Mouse (Mus musculus): ENCODE results near the gene Pde4d.

Pde4d gene

DNA sequence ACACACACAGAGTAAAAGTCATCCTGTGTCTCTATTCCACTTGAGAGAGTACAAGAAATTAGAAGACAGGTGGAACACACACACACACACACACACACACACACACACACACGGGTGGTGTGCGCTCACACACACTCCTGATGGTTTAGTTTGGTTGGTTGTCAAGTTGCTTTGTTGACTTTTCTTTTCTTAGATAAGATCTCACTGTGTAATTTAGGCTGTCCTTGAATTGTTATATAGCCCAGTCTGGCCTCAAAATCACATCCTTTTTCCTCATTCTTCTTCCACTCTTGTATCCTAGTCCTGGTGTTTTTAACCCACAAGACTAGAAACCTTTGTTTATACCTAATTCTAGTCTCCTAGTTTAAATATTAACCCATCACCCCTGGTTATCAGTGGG is 1244.0 kb downstream of the Pde4d start:
- no peak for DNase-seq (ENCODE audit: low read depth)

DNA sequence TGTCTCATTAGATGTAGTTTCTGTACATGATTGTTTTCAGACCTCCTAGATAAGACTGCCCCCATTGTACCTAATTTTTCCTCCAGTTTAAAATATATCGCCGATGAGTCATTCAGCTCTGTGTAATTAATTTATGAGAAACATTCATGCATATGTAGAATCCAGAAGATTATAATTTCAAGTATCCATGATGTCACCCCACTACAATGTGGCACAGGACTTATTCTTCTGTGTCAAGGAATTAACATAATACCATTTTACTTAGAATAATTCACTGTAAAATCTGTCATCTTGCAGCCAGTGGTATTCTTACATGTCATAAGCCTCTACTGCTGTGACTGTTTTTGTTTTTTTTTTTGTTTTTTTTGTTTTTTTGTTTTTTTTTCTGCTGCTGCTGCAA is 1244.5 kb downstream of the Pde4d start:
- DNase-seq (ENCODE audit: low read depth), result no peak

DNA sequence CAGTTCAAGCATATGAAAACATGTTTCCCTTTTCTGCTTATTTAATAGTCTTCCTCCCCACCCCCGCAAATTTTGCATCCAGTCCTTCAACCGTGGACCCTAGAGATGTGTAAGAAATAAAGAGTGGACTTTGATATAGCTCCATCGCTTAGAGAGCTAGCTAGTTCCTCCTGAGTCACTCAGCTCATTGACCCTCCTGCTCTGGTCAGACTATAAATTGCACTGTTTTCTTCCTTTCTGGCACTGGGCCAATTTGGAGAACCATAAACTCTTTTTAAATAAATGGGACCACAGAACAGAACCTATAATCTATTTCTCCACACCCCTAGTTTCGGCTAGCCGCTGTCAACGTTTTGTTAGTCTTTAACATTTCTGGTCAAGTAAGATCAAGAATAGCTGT is 1245.3 kb downstream of the Pde4d start:
- no peak for DNase-seq (ENCODE audit: low read depth)

DNA sequence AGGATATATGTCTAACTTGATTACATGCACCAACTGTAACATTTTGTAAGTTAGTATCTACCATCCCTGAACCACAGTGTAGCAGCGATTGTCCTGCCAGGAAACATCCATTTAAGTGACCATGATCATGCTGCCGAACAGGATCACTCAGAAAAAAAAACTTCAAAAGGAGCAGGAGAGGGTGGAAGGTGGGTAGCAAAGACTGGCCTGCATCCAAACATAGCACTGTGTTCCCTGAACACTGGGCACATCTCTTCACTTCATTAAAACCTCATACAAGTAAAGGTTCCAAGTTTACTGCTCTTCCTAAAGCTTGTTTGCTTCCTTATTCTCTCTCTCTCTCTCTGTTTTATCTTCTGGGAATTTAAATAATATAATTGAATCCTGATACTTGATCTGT is 1256.4 kb downstream of the Pde4d start:
- DNase-seq (ENCODE audit: low read depth), result no peak

- no peak for DNase-seq (ENCODE audit: low read depth)
These were observed 1256.8 kb downstream of the Pde4d start for GRCm38 (mm10) chr13:109706579-109706978.

GRCm38 (mm10) chr13:109707154-109707553 is 1257.4 kb downstream of the Pde4d start:
- no peak for DNase-seq (ENCODE audit: low read depth)

- no peak for DNase-seq (ENCODE audit: low read depth)
These were observed 1258.6 kb downstream of the Pde4d start for GRCm38 (mm10) chr13:109708326-109708725.

- no peak for DNase-seq (ENCODE audit: low read depth)
These were observed 1264.8 kb downstream of the Pde4d start for GRCm38 (mm10) chr13:109714581-109714980.

DNA sequence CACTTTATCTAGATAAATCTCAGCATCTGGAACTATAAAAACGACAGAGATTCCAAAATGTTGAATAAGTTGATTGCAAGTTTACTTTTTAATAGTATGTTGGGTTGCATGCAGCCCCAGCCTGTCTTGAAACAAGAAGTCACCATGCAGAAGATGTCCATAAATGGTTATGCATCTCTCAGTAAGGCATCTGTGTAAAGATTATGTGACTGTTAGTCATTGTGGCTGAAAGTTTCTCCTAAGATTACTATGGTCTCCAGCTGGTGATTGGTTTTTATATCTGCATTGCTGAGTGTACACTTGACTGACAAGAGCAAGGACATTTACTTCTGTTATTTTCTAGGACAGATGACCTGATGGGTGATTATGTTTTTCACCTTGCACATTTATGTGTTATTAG is 1265.6 kb downstream of the Pde4d start:
- peak; percentile 46 for DNase-seq (ENCODE audit: low read depth)

GRCm38 (mm10) chr13:109720127-109720713 is 1270.5 kb downstream of the Pde4d start:
- DNase-seq (ENCODE audit: low read depth), result peak; percentile 37

DNA sequence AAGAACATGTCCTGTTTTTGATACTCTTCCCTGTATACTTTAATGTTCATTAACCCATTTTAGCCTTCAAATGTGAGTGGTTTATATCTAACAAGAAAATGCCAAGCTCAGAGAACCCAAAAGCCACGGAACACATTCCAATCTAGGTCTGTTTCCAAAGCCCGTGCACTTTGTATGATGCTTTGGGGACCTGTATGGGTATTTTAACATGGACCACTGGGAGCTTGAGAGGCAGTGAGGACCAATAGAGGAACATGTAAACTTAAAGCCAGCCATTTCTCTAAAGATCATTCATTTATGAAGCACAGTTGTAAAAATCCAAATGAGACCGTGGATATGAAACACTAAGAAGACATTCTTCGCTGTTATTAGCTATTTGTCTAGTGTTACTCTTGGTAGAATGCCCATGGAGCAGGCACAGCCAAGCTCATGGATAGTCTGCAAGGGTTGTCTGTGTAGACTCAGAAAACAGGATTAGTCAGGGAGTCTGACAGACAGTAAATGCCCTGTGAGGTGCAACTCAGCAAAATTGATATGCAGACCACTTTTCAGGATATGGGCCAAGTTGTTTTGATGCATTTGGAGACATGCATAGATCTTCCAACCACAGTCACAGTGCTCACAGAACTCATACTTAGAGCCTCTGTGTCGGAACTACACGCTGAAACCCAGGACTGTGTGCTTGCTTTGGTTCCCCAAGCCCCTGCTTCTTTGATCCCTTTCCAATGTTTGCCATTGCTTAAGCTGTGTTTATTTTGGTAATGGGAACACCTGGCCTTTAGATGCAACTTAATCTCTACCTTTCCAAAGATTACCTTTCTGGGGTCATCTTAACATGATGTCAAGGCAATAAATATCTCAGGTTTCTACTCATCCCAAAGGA is 1272.7 kb downstream of the Pde4d start:
- peak; percentile 27 for DNase-seq (ENCODE audit: low read depth)

- no peak for DNase-seq (ENCODE audit: low read depth)
These were observed 1277.6 kb downstream of the Pde4d start for GRCm38 (mm10) chr13:109727346-109727745.

DNA sequence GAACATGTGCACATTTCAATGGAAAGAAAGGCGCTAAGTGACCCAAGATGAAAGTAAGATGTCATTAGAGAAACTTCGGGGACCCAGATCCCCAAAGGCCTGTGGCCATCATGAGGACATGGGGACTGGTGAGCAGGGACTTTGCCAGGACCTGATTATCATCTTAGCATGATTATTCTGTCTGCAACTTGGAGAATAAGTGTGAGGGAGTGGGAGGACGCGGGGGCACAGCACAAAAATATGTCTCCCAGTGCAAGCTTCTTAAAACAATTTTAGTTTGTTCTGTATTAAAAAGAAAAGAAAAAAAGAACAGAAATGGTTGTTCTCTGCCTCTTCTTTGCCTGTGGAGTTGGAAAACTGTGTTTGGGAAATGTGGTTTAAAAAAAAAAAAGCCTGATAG is 1279.9 kb downstream of the Pde4d start:
- DNase-seq (ENCODE audit: low read depth), result no peak

DNA sequence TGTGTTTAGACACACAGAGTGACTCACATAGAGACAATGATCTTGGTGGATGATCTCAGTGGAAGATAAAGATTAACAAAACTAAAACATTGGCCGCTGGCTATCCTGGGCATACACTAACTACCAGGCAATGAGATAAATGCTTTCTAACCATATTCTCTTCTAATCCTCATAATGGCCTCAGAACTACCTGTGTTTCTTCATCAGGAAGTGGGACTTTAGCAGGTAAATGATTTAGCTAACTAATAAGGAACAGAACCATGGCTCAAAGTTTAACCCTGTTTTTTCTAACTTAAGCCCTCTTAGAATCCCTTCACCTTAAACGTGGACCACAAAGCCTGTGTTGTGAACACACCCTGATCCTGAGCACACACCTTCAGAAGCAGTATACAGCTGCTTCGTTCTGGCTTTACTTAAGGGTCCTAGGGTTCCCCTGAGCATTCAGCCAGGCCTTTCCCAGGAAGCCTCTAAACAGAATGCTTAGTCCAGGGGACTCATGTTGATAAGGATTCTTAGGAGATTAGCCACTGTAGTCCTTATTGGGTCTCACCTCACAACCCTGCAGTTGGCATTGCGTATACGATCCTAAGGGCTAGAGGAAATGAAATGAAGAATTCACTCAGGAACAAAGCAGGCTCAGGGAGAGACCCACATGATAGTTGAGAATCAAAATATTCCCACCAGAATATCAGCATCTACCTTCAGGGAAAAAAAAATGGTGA is 1283.1 kb downstream of the Pde4d start:
- DNase-seq (ENCODE audit: low read depth), result no peak

- peak; percentile 76 for DNase-seq (ENCODE audit: low read depth)
These were observed 1286.7 kb downstream of the Pde4d start for GRCm38 (mm10) chr13:109736290-109737078.

GRCm38 (mm10) chr13:109746492-109746891 is 1296.7 kb downstream of the Pde4d start:
- DNase-seq (ENCODE audit: low read depth), result no peak

GRCm38 (mm10) chr13:109752236-109752863 is 1302.6 kb downstream of the Pde4d start:
- peak; percentile 67 for DNase-seq (ENCODE audit: low read depth)

DNA sequence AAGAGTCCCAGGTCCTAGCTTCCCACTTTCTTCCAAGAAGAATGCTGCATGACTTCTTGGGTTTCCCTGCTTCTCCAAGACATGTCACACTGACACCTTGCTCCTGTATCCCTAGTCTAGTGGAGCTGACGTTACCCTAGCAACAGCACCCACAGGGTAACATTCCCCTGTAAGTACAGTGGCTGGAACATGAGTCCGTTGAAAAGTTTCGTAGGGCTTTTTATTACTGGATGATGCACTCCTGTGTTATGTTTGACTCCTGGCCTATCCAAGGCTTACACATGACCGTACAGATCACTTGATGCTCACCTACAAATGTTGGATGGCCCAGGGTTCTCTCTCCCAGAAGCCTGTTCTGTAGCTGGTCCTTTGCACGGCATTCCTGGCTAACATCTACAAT is 1307.1 kb downstream of the Pde4d start:
- no peak for DNase-seq (ENCODE audit: low read depth)

DNA sequence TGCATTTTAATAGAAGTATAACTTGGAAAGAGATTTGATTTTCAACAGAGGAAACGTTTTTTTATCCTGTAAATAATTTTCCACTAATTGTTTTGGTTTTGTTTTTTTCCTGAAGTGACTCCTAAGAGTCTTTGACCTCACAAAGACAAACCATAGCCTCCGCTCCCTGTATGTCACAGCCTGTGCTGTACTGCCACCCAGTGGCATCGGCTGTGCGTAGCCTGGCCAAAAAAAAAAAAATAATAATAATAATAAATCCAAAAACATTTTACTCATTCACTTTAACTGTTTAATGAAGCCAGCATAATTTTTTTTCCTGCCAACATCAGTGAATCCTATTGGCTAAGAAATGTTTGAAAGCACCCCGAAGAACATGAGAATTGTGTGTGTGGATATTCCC is 1309.5 kb downstream of the Pde4d start:
- DNase-seq (ENCODE audit: low read depth), result peak; percentile 67

GRCm38 (mm10) chr13:109761081-109761480 is 1311.3 kb downstream of the Pde4d start:
- no peak for DNase-seq (ENCODE audit: low read depth)

DNA sequence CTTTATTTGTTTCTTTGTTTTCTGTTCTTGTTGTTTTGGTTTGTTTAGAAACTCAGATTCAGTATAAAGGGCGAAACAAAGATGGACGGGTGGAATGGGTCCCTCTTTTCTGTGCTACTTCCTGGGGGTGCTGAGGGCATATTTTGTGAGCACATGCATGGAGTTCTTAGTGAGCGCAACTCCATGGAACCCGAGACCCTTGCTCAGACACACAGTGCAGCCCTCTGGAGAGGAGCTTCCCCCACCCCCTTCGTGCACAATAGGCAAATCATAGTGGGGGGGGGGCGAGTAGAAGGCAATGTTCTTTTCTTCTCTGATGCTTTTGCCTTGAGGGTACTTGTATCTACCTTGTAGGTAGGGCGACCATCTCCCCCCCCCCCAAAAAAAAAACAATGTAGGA is 1325.0 kb downstream of the Pde4d start:
- DNase-seq (ENCODE audit: low read depth), result no peak

GRCm38 (mm10) chr13:109775197-109775596 is 1325.4 kb downstream of the Pde4d start:
- no peak for DNase-seq (ENCODE audit: low read depth)

Data from NIH3T3 (cell line).